Mouse (Mus musculus) midbrain, embryonic 14.5 days (tissue): ENCODE measurements around the gene Prr5. TPM values are rescaled to one million over a fixed set of nuclear protein-coding genes. Genes with fewer than 3 reads are reported as not detected.

Experiments
- ATAC-seq: fragments of 200-750 bp; cut with Nextera tagmentation; 2 replicates; pipeline ENCODE4 v1.8.0; 2017; ENCODE audit warnings: moderate number of reproducible peaks, moderate library complexity; ENCODE audit not compliant: low FRiP score, low TSS enrichment
- DNase-seq: peaks from one replicate; pipeline ENCODE4 v3.0.0-alpha.2; 2015
- H3K27ac ChIP-seq: fragments of 300-500 bp; sonication (generic); replicated peaks from 2 replicates; pipeline ENCODE4 v1.5.1; 2014; ENCODE audit warnings: mild to moderate bottlenecking, low read depth, low read length, moderate library complexity
- H3K27me3 ChIP-seq: fragments of 300-500 bp; sonication (generic); 2 replicates; pipeline ENCODE4 v1.6.1; 2014; ENCODE audit warnings: low read length, control low read depth, mixed read lengths; ENCODE audit not compliant: control insufficient read depth, insufficient read depth
- H3K36me3 ChIP-seq: fragments of 300-500 bp; sonication (generic); 2 replicates; pipeline ENCODE4 v1.6.1; 2014; ENCODE audit warnings: low read length, control low read depth; ENCODE audit not compliant: control insufficient read depth, insufficient read depth
- H3K4me1 ChIP-seq: fragments of 300-500 bp; sonication (generic); 2 replicates; pipeline ENCODE4 v1.6.1; 2014; ENCODE audit warnings: mild to moderate bottlenecking, antibody characterized with exemption, low read length, control low read depth; ENCODE audit not compliant: control insufficient read depth, insufficient read depth
- H3K4me2 ChIP-seq: fragments of 300-500 bp; sonication (generic); 2 replicates; pipeline ENCODE4 v1.6.1; 2014; ENCODE audit warnings: mild to moderate bottlenecking, low read length, moderate library complexity
- H3K4me3 ChIP-seq: fragments of 300-500 bp; sonication (generic); replicated peaks from 2 replicates; pipeline ENCODE4 v1.5.1; 2014; ENCODE audit warnings: low read depth, low read length
- H3K9ac ChIP-seq: fragments of 300-500 bp; sonication (generic); replicated peaks from 2 replicates; pipeline ENCODE4 v1.6.1; 2014; ENCODE audit warnings: mild to moderate bottlenecking, low read length, moderate library complexity
- H3K9me3 ChIP-seq: fragments of 300-500 bp; sonication (generic); 2 replicates; pipeline ENCODE4 v1.6.1; 2016; ENCODE audit warnings: low read length, control low read depth, mixed read lengths; ENCODE audit not compliant: control insufficient read depth
- whole genome bisulfite sequencing: fragments of 180-500 bp; shearing (Covaris S2); extraction: QIAGEN DNeasy Blood & Tissue Kit; methylation state at CpG from one replicate; pipeline ENCODE4 v1.1.7; 2014; 5-methylcytosine and 5-hydroxymethylcytosine counted together
- polyA plus RNA-seq: library from polyadenylated mRNA; unstranded; fragments of >200 nt; fragmentation: Nextera tagmentation; extraction: Ambion mirVana; gene quantifications from 2 replicates; pipeline ENCODE4 v1.2.1, GENCODE M21; 2014

The Prr5 gene
- polyA plus RNA-seq, 1 experiment from 2014 or later, result 19.5 TPM

DNA sequence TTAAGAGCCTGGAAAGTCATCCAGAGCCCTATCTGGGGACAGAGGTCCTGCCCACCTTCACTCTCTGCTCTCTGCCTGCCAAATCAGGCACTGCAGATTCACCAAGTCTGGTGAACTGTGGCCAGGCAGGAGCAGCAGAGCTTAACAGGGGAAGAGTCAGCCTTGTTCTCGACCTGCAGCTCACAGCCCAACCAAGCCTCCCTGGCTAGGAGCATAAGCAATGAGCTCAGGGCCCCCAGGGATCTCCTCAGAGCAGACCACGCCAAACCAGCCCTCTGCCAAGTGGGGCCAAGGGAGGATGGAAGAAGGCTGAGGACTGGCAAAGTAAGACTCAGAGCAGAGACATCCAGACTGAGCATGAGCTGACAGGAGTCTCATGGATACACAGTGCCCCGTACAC is 35.1 kb upstream of the Prr5 start:
- DNase-seq (no peak), ATAC-seq (no peak)
- Histone ChIP-seq H3K4me3 (no peak overlapping the region), H3K36me3 (no peaks in the 10 kb centered on the region), H3K4me1 (no peaks in the 10 kb centered on the region), H3K27me3 (no peaks in the 10 kb centered on the region), H3K9ac (no peak overlapping the region), H3K9me3 (no peaks in the 10 kb centered on the region), H3K27ac (no peak overlapping the region), H3K4me2 (no peak overlapping the region)
- WGBS, result 46% methylated on average over 3 of the region's 3 CpGs

DNA sequence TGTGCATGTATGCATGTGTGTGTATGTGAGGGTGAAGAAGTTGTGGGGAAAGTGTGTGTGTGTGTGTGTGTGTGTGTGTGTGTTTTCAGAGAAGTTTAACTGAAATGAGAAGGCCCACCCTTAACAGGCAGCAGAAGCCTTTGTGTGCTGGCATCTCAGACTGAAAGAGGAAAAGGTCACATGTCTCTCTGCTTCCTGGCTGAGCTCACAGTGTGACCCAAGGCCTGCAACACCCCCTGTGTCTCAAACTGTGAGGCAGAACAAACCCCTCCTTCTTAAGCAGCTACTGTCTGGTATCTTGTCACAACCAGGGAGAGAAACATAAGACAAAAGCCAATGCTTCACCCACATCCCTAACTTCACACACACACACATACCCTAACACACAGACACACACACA is 31.0 kb upstream of the Prr5 start:
- no peak overlapping the region for H3K4me2 ChIP-seq
- H3K27ac ChIP-seq, result no peak overlapping the region
- H3K9me3 ChIP-seq, result no peaks in the 10 kb centered on the region
- ATAC-seq (no peak), DNase-seq (no peak)
- H3K9ac ChIP-seq, result no peak overlapping the region
- no peak overlapping the region for H3K4me3 ChIP-seq
- no peaks in the 10 kb centered on the region for H3K36me3 ChIP-seq
- no peaks in the 10 kb centered on the region for H3K27me3 ChIP-seq
- no peaks in the 10 kb centered on the region for H3K4me1 ChIP-seq

DNA sequence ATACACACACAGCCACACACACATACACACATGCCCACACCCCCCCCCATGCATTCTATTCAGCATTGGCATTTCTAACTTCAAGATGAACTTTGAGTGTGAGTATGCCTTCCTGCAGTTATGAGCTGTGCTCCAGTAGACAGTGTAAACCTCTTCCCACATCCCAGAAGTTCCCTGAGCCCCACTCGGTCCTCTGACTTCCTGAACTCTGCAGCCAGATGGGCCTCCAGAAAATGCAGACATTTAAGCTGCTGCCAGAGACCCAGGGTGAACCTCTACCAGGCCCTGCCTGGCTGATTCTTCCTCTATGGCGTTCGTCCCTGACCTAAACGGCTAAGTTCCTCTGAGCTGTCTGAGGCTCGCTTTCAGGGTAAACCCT is 30.4 kb upstream of the Prr5 start:
- H3K4me2 ChIP-seq, result no peak overlapping the region
- no peak overlapping the region for H3K4me3 ChIP-seq
- WGBS, result 73% methylated on average over 5 of the region's 5 CpGs
- no peaks in the 10 kb centered on the region for H3K9me3 ChIP-seq
- H3K27me3 ChIP-seq, result no peaks in the 10 kb centered on the region
- no peaks in the 10 kb centered on the region for H3K36me3 ChIP-seq
- ATAC-seq (no peak), DNase-seq (no peak)
- no peak overlapping the region for H3K9ac ChIP-seq
- H3K4me1 ChIP-seq, result no peaks in the 10 kb centered on the region
- no peak overlapping the region for H3K27ac ChIP-seq

DNA sequence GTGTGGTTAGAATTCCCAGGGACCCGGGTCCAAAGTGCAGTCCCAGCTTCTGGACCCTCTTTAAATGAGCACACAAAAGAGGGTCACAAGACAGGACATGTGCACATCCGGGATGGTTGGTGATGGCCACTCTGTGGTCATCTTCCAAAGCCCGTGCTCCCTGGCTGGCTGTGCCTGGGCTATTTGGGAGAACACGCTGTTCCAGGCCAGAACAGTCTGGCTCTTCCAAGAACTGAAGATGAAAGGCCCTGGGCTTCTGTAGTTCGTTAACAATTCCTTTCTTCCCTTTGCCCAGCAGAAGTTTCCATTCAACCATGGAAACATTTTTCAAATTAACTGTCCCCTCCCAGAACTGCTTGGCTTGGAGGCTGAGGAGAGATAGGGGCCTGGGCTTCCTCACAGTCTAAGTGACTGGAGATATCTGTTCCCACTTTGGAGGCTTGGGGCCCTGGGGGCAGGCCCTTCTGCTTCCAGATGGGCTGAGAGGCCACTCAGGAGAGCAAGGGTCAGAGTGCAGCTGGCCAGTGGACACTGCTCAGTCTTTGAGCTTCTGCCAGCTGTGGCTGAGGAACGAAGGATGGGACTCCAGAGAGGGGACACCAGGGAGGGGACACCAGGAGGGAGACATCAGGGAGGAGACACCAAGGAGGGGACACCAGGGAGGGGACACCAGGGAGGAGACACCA is 29.8 kb upstream of the Prr5 start:
- Histone ChIP-seq H3K27ac (no peak overlapping the region), H3K4me3 (no peak overlapping the region), H3K9ac (no peak overlapping the region), H3K36me3 (no peaks in the 10 kb centered on the region), H3K27me3 (no peaks in the 10 kb centered on the region), H3K4me1 (no peaks in the 10 kb centered on the region), H3K4me2 (no peak overlapping the region), H3K9me3 (no peaks in the 10 kb centered on the region)
- 68% methylated on average over 6 of the region's 6 CpGs for WGBS
- DNase-seq, result no peak
- ATAC-seq, result no peak

DNA sequence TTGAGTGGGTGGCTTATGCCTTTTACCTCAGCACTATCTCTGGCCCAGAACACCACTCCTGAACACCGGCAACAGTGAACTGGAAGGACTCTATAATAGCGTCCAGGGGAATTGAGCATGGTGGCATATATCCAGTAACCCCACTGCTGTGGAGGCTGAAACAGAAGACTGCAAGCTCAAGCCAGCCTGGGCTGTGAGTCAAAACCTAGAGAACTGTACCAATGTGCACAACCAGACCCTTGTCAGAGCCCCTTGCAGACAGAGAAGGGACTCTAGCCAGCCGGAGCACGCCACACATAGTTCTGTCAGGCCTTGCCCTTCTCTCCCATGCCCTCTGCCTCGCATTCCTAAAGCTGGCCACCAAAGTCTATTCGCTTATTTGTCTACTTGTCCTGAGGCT is 28.7 kb upstream of the Prr5 start:
- Histone ChIP-seq H3K4me2 (no peak overlapping the region), H3K36me3 (no peaks in the 10 kb centered on the region), H3K9ac (no peak overlapping the region), H3K4me3 (no peak overlapping the region), H3K4me1 (no peaks in the 10 kb centered on the region), H3K9me3 (no peaks in the 10 kb centered on the region; the same call in 1 of the 2 replicates), H3K27ac (no peak overlapping the region), H3K27me3 (no peaks in the 10 kb centered on the region)
- 87% methylated on average over 6 of the region's 6 CpGs for WGBS
- DNase-seq, result no peak
- no peak for ATAC-seq

DNA sequence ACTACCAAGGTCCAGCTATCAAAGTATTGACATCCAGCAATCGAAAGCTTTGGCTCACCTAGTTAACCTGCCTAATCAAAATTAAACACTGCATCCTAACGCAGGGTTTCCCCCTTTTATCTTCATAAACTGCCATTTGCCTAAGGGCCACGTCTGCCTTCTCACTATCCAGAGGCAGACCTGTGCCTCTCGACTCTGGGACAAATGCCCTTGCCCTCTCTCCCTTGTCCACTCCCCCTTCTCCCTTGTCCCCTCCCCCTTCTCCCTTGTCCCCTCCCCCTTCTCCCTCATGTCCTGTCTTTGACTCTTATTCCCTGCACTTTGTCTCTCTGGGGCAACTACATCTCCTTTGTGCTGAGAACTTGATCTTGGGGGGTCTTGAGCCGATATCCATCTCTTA is 28.3 kb upstream of the Prr5 start:
- WGBS, result 61% methylated on average over 5 of the region's 5 CpGs
- Histone ChIP-seq H3K4me2 (no peak overlapping the region), H3K36me3 (no peaks in the 10 kb centered on the region), H3K9me3 (no peaks in the 10 kb centered on the region; the same call in 1 of the 2 replicates), H3K27me3 (no peaks in the 10 kb centered on the region), H3K4me1 (no peaks in the 10 kb centered on the region), H3K4me3 (no peak overlapping the region), H3K27ac (no peak overlapping the region), H3K9ac (no peak overlapping the region)
- ATAC-seq (no peak), DNase-seq (no peak)

DNA sequence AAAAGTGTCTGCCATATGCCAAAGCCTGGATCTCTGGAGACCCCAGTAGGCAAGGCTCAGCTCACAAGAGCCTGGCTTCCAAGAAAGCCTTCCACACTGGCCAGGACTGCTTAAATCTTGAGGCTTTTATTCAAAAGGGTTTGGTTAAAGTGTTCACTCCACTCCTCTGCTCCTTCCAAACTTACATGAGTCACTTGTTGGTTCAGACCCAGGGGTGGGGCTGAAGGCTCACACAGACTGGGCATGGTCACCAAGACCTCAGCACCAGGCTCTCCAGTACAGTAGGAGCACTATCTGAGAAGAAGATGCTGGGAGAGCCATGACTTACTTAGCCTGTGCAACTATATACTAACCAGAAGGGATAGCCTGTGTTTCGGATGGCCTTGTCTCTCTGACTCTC is 27.5 kb upstream of the Prr5 start:
- Histone ChIP-seq H3K4me2 (no peak overlapping the region), H3K9ac (no peak overlapping the region), H3K4me1 (no peaks in the 10 kb centered on the region), H3K4me3 (no peak overlapping the region), H3K27me3 (no peaks in the 10 kb centered on the region), H3K36me3 (no peaks in the 10 kb centered on the region), H3K9me3 (no peaks in the 10 kb centered on the region; the same call in 1 of the 2 replicates), H3K27ac (no peak overlapping the region)
- no peak for ATAC-seq
- WGBS, result 94% methylated on average over 1 of the region's 1 CpGs
- DNase-seq, result no peak

DNA sequence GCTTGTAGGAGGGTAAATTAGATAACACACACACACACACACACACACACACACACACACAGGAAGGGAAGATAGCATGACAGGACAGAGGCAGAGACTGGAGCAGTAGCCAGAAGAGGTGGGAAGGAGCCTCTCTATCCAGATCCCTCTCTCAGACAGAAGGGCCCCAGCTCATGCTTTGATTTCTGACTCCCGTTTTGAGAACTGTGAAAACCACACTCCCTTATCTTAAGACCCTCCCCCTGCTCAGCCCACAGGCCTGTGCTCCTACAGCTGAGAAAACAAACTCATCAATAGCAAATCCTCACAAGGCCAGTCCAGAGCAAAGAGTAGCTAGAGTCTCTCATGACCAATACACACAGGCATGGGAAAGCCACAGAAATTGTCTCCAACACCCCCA is 26.2 kb upstream of the Prr5 start:
- Histone ChIP-seq H3K4me3 (no peak overlapping the region), H3K27ac (no peak overlapping the region), H3K27me3 (no peaks in the 10 kb centered on the region), H3K9me3 (peaks cover 9% of the 10 kb centered on the region; the same call in 1 of the 2 replicates), H3K4me2 (no peak overlapping the region), H3K36me3 (no peaks in the 10 kb centered on the region), H3K4me1 (no peaks in the 10 kb centered on the region), H3K9ac (no peak overlapping the region)
- ATAC-seq (no peak), DNase-seq (no peak)
- WGBS, result 18% methylated on average over 1 of the region's 1 CpGs

DNA sequence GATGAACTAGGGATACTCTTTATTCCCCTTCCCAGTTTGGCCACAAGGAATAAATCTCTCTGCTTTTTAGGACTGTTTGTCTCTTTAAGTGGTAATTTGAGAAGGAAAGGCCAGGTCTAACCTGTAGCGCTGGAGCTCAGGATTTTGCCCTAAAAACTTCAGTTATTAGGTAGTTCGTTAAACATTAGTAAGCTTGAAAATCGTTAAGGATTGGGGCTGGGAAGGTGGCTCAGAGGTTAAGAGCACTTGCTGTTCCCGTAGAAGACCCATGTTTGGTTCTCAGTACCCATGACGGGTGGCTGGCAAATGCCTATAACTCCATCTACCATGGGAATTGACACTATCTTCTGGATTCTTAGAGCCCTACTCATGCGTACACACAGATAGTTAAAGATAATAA is 17.9 kb upstream of the Prr5 start:
- H3K4me3 ChIP-seq, result no peak overlapping the region
- DNase-seq, result no peak
- H3K27ac ChIP-seq, result no peak overlapping the region
- H3K27me3 ChIP-seq, result no peaks in the 10 kb centered on the region
- no peak overlapping the region for H3K4me2 ChIP-seq
- H3K4me1 ChIP-seq, result peaks cover 20% of the 10 kb centered on the region
- H3K36me3 ChIP-seq, result no peaks in the 10 kb centered on the region
- 94% methylated on average over 6 of the region's 6 CpGs for WGBS
- H3K9me3 ChIP-seq, result peaks cover 9% of the 10 kb centered on the region; the same call in 1 of the 2 replicates
- no peak overlapping the region for H3K9ac ChIP-seq
- no peak for ATAC-seq
